11 mouse cellular contexts compared by ENCODE assay signal in genomic region chr4:61858160-61858559, GRCm38 (mm10). TPM values are rescaled to one million over a fixed set of nuclear protein-coding genes. Genes with fewer than 3 reads are reported as not detected.
DNase-seq lines count a peak whose midpoint lies in the region; ATAC-seq and TF ChIP-seq lines count a peak whose summit lies in the region.
"Had no signal": no experiment of that assay in that cellular context is flagged by ENCODE, and none has a peak within 500 bp of the region (broad histone marks: within the 10 kb centered on the region; RNA-seq: fewer than 3 reads in every experiment).

No protein-coding gene starts in this region.

- no peaks in the 10 kb centered on the region for H3K27me3 ChIP-seq in liver, embryonic 12.5 days (replicated peaks)
- H3K27me3 ChIP-seq in MEL (ENCODE audit: control insufficient read depth in 1 of 2, insufficient read depth in 2 of 2, low read length in 2 of 2) = no peaks in the 10 kb centered on the region

- peak; percentile 30 to 66 (median 57) for TF ChIP-seq CTCF in MEL (IDR thresholded peaks at IDR 0.05 in 2 of 3, conservative IDR thresholded peaks at IDR 0.05 in 1 of 3; ENCODE audit: control insufficient read depth in 1 of 3, insufficient read depth in 1 of 3, low read depth in 2 of 3, low read length in 3 of 3, poor library complexity in 1 of 3, severe bottlenecking in 1 of 3)

- WGBS in liver, embryonic 12.5 days (ENCODE audit: insufficient replicate concordance) = 28% methylated on average over 4 of the region's 4 CpGs

- no peaks in the 10 kb centered on the region for H3K79me2 ChIP-seq in MEL (ENCODE audit: control insufficient read depth, insufficient read depth, low read length, poor library complexity)

- no peak for ATAC-seq in liver, embryonic 12.5 days

- H3K4me2 ChIP-seq in liver, embryonic 12.5 days = no peak overlapping the region

- H3K9ac ChIP-seq in liver, embryonic 12.5 days = no peak overlapping the region
- H3K9ac ChIP-seq in MEL (ENCODE audit: control insufficient read depth, low read depth, low read length, poor library complexity, severe bottlenecking) = no peak overlapping the region

- H3K9me3 ChIP-seq in liver, embryonic 12.5 days (replicated peaks) = peaks cover 28% of the 10 kb centered on the region
- H3K9me3 ChIP-seq in MEL (replicated peaks; ENCODE audit: insufficient read depth, low read length) = no peaks in the 10 kb centered on the region

- TF ChIP-seq RAD21 in MEL (IDR thresholded peaks at IDR 0.05; ENCODE audit: low read depth, low read length) = no peak; the same call in 1 of the 2 replicates

- H3K4me1 ChIP-seq in liver, embryonic 12.5 days = no peaks in the 10 kb centered on the region
- no peaks in the 10 kb centered on the region for H3K4me1 ChIP-seq in MEL (ENCODE audit: control insufficient read depth in 1 of 2, insufficient read depth in 2 of 2, low read length in 2 of 2)

- no peak overlapping the region for H3K27ac ChIP-seq in liver, embryonic 12.5 days
- H3K27ac ChIP-seq in MEL (ENCODE audit: control insufficient read depth, low read depth, low read length) = no peak overlapping the region

- TF ChIP-seq POLR2A in MEL (IDR thresholded peaks at IDR 0.05; ENCODE audit: control insufficient read depth in 1 of 2, insufficient read depth in 1 of 2, low read depth in 1 of 2, low read length in 2 of 2, poor library complexity in 1 of 2) = no peak

- no peak overlapping the region for H3K4me3 ChIP-seq in liver, embryonic 12.5 days
- H3K4me3 ChIP-seq in MEL (ENCODE audit: control insufficient read depth in 1 of 2, insufficient read depth in 1 of 2, low read depth in 2 of 2, low read length in 2 of 2) = no peak overlapping the region

- no peak for TF ChIP-seq EP300 in MEL (IDR thresholded peaks at IDR 0.05; ENCODE audit: low read depth in 1 of 2, low read length in 2 of 2)

- peak; percentile 39 for DNase-seq in embryo, embryonic 10 days (ENCODE audit: low spot score)
- DNase-seq in embryo, embryonic 11 days = no peak
- DNase-seq in liver = peak; percentile 8
- DNase-seq in MEL (ENCODE audit: low read depth, low spot score) = no peak
- DNase-seq in kidney, postnatal 14 days = peak; percentile 19
- no peak for DNase-seq in spleen, postnatal 36 days (ENCODE audit: low spot score in 2 of 2)
- DNase-seq in layer of hippocampus, adult 9-11 months = no peak
- DNase-seq: cerebellum, adult 9-11 months had no signal

- H3K36me3 ChIP-seq in liver, embryonic 12.5 days = no peaks in the 10 kb centered on the region
- no peaks in the 10 kb centered on the region for H3K36me3 ChIP-seq in MEL (ENCODE audit: control insufficient read depth in 1 of 2, insufficient read depth in 2 of 2, low read length in 2 of 2)

TF ChIP-seq in MEL, 35 proteins besides CTCF, POLR2A, EP300 and RAD21:
- TF ChIP-seq GATA1 (IDR thresholded peaks at IDR 0.05; ENCODE audit: low read depth, low read length) = no peak
- TF ChIP-seq GABPA (IDR thresholded peaks at IDR 0.05; ENCODE audit: low read depth, low read length) = no peak
- no peak for TF ChIP-seq CHD2 (IDR thresholded peaks at IDR 0.05; ENCODE audit: low read length)
- TF ChIP-seq POLR2AphosphoS5 (IDR thresholded peaks at IDR 0.05; ENCODE audit: borderline replicate concordance, low read depth, low read length) = no peak
- no peak for TF ChIP-seq TCF12 (IDR thresholded peaks at IDR 0.05; ENCODE audit: low read depth, low read length)
- TF ChIP-seq MAZ (IDR thresholded peaks at IDR 0.05; ENCODE audit: low read depth, low read length) = no peak
- TF ChIP-seq USF1 (IDR thresholded peaks at IDR 0.05; ENCODE audit: low read depth, low read length) = no peak
- TF ChIP-seq MAFK (IDR thresholded peaks at IDR 0.05; ENCODE audit: borderline replicate concordance, low read depth, low read length) = no peak
- no peak for TF ChIP-seq ZNF384 (IDR thresholded peaks at IDR 0.05; ENCODE audit: low read depth, low read length)
- TF ChIP-seq JUND (IDR thresholded peaks at IDR 0.05; ENCODE audit: low read depth, low read length) = no peak

RNA-seq across cellular contexts. Expression of gene Mup5, which starts 23.1 kb away (rescaled TPM):
- polyA plus RNA-seq in liver, embryonic 12.5 days (2016; fragmentation: Nextera tagmentation; extraction: Ambion mirVana) = not detected in 2 replicates
- not detected in 2 replicates for total RNA-seq in MEL (2012; rRNA removed)
- not detected for polyA plus RNA-seq in MEL (2012; ENCODE audit: insufficient read depth in 1 of 2, insufficient read length in 2 of 2, low read depth in 1 of 2, low replicate concordance in 2 of 2, missing spikeins in 1 of 2)
- total RNA-seq: gastrocnemius, adult 18-20 months had no signal
- polyA plus RNA-seq: lung, embryonic 16.5 days had no signal

Comparison
In these comparisons a context has a peak if more than half of its experiments do, and no peak if none do; other contexts are left out.
1. DNase-seq: peak in embryo, embryonic 10 days (single experiment), liver (single experiment) and kidney, postnatal 14 days (single experiment); none in embryo, embryonic 11 days (single experiment), MEL (single experiment), spleen, postnatal 36 days (0 of 2) and layer of hippocampus, adult 9-11 months (single experiment).